Mouse (Mus musculus): ENCODE data around the gene Patz1.

Gene Patz1

DNA sequence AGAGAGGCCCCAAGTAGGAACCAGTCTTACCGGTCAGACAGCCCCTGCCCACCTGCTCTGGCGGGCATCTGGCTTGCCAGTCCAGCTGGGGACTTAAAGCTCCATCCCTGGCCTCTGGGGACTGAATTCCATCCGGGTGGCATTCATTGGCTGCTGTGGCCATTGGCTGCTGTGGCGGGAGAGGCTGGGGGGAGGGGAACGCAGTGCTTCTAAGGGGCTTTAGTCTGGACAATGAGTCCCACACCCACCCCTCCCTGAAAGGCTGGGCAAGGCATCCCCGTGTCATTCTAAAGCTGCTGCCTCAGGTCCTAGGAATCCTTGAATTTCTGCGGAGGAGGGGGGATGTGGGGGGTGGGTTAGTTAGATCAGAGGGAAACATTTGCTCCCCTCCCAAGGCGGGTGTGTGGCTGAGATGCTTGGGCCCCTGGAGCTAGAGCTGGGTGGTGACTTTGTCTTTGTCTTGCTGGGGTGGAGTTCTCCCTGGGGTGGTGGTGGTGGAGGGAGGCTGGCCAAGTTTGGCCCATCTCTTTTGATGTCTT lies 4.1 kb downstream of the Patz1 start:
- DNase-seq: peak; percentile 52 to 73

DNA sequence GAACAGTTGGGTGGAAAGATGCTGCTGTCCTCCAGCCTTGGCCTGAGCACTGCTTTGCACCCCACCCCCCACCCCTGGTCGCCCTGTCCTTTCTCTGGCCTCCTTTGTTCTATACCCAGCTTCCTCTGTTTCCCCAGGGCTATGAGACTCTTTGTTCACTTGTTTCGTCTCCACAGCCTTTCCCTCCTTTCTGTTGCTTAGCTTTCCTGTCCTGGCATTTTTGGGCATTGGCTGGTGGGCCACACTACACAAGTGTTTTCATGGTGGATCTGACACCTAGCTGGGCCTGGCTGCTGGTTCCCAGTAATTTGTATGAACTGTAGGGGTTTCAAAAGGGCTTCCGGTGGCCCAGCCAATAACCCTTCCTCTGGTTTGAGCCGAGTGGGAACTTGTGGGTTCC lies 4.7 kb downstream of the Patz1 start:
- DNase-seq: no peak

DNA sequence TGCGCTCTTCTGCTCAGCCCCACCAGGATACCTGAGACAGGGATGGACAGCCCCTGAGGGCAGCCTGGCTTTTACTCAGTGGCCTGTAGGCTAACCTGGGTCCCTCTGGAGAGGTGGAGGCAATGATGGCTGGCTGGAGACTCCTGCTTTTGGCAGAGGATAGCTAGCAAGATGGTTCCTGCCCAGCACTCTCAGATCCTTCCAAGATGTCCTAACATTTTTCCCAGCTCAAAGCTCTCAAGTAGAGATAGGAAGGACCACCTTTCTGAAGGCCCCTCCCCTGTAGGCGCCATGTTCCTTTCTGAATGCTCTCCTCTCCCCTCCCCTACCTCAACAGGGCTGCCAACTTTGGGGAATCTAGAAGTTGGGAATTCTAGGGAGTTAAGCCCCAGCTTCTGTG lies 6.0 kb downstream of the Patz1 start:
- no peak for DNase-seq

- DNase-seq: no peak
Observed at GRCm38 (mm10) chr11:3296056-3296455, 7.4 kb downstream of the Patz1 start.

- DNase-seq: no peak
Observed at GRCm38 (mm10) chr11:3297871-3298812, 9.5 kb downstream of the Patz1 start.

GRCm38 (mm10) chr11:3298813-3299185 lies 10.1 kb downstream of the Patz1 start:
- no peak for DNase-seq

DNA sequence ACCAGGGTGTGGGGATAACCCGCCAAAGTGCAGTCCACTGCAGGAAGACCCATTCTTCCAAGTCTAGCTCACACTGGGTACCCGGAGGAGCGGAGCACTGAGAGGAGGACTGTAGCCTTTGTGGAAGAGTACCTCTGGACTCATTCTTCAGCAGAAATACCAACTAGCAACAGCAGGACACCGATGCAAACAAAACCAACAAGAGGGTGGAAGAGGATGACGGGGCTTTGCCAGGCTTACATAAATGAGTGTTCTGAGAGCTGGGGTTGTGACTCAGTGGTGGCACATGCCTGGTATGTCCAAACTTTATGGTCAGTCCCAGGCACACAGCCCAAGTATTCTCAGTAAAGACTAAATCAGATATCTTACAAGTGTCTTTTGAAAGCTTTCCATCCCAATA lies 12.4 kb downstream of the Patz1 start:
- DNase-seq: no peak

DNA sequence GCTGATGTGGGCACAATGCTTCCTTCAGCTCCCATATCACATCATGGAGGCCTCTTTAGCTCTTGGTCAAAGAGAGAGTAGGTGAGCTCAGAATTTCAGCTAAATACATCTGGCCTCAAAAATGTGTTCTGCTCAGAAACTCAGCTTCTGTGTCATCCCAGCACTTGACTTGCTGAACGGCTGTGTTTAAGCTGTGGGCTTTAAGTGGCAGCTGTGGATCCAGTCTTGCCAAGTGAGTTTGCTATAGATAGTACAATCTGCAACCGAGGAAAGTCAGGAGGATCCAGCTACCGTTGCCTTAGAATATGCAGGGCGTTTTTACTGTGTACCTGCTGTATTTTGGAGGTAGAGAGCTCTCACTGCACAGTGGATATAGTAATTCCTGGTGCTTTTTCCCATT lies 13.7 kb downstream of the Patz1 start:
- DNase-seq: no peak

DNA sequence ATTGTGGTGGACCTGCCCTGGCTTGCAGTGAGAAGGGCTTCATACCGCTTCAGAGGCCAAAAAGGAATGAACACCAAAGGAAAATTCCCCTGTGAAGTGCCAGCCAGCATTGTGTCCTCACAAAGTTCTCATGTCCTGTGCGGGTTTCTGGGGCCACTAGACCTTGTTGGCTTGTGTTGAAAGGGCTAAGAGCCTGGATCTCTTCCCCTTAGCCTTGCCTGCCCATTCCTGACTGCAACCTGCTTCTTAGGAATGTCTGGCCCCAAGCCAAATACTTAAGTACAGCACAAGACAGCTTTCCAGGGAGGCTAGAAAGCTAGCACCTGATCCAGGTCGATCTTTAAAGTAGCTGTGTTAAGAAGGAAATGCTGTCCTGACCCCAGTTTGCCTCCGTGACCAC lies 14.1 kb downstream of the Patz1 start:
- peak; percentile 39 to 76 for DNase-seq

GRCm38 (mm10) chr11:3305821-3306220 lies 17.1 kb downstream of the Patz1 start:
- DNase-seq: no peak

DNA sequence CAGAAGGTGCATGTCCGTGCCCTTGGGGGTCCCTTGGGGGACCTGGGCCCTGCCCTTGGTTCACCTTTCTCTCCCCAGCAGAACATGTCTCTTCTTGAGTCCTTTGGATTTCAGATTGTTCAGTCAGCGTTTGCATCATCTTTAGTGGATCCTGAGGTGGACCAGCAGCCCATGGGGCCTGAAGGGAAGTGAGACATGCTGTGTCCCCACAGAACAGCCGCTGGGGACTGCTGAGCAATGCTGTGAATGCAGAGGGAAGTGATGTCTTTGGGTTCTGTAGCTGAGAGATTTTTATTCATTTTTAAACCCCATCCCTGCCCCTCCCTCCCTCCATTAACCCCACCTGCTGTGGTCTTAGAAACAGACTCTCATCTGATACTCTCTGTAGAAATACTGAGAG lies 19.2 kb downstream of the Patz1 start:
- DNase-seq: no peak

GRCm38 (mm10) chr11:3309884-3310283 lies 21.2 kb downstream of the Patz1 start:
- DNase-seq: no peak

DNA sequence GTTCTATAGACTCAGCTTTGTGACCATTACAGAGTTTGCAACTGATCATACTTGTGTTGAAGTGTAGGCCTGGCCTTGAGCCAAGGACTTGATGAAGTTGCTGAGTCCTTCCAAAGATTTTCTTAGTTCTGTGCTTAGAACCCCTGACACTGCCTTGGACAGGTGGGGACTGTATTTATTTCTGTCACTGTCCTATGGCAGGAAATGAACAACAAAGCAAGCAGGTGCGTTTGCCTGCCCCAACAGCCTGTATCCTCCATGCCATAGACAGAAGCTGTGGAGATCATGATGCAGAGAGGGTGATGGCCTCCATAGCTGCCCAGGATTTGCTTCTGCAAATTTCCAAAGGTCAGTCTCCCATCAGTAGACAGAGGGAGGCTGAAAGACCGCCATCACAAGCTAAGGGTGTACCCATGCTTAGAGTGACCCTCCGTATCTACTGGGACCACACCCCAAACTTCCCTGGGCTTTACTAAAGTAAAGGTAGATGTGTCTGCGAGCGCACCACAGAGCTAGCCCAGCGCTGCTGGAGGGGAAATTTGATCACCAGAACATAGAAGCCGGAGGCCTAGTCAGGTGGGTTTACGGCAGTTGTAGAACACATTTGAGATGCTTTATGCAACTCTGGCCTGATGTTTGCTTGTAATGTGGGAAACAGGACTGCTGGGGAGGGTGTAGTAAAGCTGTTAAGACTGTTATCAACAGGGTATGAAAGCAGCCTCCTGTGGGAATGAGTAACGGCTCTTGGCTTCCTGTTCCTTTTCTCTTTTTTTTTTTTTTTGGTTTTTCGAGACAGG lies 22.3 kb downstream of the Patz1 start:
- no peak for DNase-seq

DNA sequence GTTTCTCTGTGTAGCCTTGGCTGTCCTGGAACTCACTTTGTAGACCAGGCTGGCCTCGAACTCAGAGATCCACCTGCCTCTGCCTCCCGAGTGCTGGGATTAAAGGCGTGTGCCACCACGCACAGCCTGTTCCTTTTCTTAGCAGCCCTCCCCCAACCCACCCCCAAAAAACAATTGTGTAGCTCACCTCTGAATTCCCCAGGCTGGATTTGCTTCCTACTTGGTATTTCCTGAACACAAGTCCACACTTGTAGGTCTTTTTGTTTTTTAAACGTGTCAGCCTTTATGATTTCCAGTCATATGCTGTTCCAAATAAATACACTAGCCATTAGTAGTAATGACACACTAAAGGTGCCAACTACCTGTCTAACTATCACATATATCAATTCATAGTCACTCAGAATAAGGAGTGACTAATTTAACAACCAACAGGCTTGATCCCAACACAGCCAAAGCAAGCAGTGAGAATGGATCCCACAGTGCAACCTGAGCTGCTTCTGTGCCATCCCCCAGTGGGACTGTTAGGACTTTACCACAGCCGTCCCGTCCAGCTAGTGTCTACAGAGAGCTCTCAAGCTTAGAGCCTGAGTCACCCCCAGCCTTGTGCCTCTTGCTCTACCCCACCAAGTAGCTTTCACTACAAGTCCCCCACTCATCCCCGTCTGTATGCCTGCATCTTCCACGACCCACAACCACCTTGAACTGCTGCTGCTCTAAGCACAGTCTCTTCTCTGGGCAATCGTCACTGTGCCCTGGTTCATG lies 23.1 kb downstream of the Patz1 start:
- no peak for DNase-seq

GRCm38 (mm10) chr11:3313294-3313693 lies 24.6 kb downstream of the Patz1 start:
- no peak for DNase-seq

DNA sequence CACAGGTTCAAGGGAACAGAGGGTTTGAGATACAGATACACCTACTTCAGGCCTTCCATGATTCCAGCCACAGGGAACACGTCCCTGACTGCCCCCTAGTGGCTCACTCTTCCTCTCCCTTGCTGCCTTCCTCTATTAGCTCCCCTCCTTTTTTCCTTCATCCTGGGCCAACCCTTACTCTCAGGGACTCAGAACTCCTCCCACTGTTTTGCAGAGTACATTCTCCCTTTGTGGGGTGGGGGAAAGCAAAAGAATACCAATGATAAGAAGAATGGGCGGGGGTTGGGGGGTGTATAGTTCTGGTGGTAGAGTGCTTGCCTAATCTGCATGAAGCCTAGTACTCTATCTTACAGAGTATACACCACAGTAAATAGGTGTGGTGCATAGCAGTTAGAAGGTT lies 25.5 kb downstream of the Patz1 start:
- peak; percentile 62 to 75 for DNase-seq

- DNase-seq: no peak
Observed at GRCm38 (mm10) chr11:3318286-3318685, 29.6 kb downstream of the Patz1 start.

- DNase-seq: no peak
Observed at GRCm38 (mm10) chr11:3328271-3328670, 39.6 kb downstream of the Patz1 start.

DNA sequence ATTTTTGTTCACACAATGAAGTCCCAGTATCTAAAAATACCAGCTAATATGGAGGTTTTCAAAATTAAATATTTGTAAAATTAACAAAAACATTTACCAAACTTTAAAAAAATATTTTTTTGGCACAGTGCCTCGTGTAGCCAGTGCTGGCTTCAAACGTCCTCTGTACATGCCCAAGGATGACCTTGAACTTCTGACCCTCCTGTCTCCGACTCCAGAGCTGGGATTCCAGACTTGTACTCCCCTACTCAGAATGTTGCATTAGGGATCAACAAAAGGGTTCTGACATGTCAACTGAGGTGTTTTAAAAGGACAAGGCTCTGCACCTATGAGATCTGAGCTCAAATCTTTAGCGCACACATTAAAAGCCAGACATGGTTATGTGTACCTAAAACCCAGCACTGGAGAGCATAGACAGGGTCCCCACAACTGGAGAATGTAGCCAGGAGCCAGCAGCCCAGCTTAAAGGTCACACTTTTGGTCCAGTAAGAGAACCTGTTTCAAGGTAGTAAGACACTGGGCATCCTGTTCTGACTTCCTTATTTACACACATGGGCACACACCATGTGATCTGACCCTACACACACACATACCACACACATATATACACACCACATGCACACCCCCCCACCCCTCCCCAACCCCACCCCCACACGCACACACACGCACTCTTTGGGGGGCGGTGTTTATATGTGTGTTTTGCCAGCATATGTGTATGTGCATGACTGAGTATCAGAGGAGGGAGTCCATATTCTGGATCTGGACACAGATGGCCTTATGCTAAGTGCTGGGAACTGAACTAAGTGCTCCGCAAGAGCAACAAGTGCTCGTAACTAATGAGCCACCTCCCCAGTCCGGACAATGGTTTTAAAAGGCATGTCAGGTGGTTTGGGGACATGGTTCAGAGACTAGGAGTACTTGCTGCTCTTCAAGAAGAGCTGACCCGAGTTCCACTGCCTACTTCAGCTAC lies 40.4 kb downstream of the Patz1 start:
- DNase-seq: no peak

DNA sequence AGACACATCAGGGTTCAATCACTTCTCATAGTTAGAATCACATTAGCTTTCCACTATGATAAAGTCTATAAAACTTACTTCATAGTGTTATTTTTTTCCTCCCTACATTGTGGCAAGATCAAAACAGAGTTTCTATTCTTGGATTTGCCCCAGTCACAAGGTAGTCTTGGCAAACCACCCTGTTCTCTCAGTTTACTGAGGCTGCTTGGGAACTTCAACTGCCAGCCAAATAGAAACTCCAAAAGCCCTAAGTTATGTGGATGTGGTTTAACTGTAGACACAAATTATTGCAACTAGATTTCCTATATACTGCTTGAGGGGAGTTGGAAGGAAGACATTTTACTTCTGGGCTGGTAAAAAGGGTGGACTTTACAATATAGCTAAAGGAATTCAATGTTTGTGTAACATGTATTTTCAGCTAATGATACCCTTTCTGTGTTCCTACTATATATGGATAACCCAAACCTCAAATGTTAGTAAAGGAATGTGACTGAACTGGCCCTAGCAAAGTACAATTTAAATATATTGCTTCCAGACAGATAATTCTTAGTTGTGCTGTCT lies 41.3 kb downstream of the Patz1 start, which contains the start of gene Pik3ip1:
Gene Pik3ip1, plus strand, starts transcription at position 511 of the 561 bp plus-strand sequence.
- no peak for DNase-seq

GRCm38 (mm10) chr11:3330566-3330965 lies 41.9 kb downstream of the Patz1 start:
- DNase-seq: peak; percentile 81 to 84

All from kidney, adult 8-10 months (tissue).